Mouse (Mus musculus) forebrain, embryonic 12.5 days (tissue): Measurements from ENCODE around the gene BB287469. TPM values are rescaled to one million over a fixed set of nuclear protein-coding genes. Genes with fewer than 3 reads are reported as not detected.
"Not testable (repeated sequence)": the region's sequence is repeated elsewhere in the genome, so short reads cannot be mapped to it uniquely, and the experiment has no call there.

ENCODE experiments used
- ATAC-seq: fragments of 200-750 bp; cut with Nextera tagmentation; 2 replicates; pipeline ENCODE4 v1.8.0; 2017; ENCODE audit warnings: moderate TSS enrichment; ENCODE audit not compliant: low FRiP score
- H3K27ac ChIP-seq: fragments of 300-500 bp; sonication (generic); 2 replicates; pipeline ENCODE4 v1.5.1; 2016; ENCODE audit warnings: mild to moderate bottlenecking
- H3K27me3 ChIP-seq: fragments of 300-500 bp; sonication (generic); 2 replicates; pipeline ENCODE4 v1.6.1; 2016; ENCODE audit warnings: mild to moderate bottlenecking
- H3K36me3 ChIP-seq: fragments of 300-500 bp; sonication (generic); replicated peaks from 2 replicates; pipeline ENCODE4 v1.6.1; 2016; ENCODE audit warnings: mild to moderate bottlenecking
- H3K4me1 ChIP-seq: fragments of 300-500 bp; sonication (generic); 2 replicates; pipeline ENCODE4 v1.6.1; 2016
- H3K4me2 ChIP-seq: fragments of 300-500 bp; sonication (generic); 2 replicates; pipeline ENCODE4 v1.6.1; 2016; ENCODE audit warnings: mild to moderate bottlenecking, moderate library complexity
- H3K4me3 ChIP-seq: fragments of 300-500 bp; sonication (generic); replicated peaks from 2 replicates; pipeline ENCODE4 v1.5.1; 2016; ENCODE audit warnings: mild to moderate bottlenecking
- H3K9ac ChIP-seq: fragments of 300-500 bp; sonication (generic); 2 replicates; pipeline ENCODE4 v1.6.1; 2016; ENCODE audit warnings: mild to moderate bottlenecking
- H3K9me3 ChIP-seq: fragments of 300-500 bp; sonication (generic); 2 replicates; pipeline ENCODE4 v1.6.1; 2016
- WGBS: fragments of 180-500 bp; shearing (Covaris S2); methylation state at CpG from one replicate; pipeline ENCODE4 v1.1.7; 2016; 5-methylcytosine and 5-hydroxymethylcytosine counted together
- polyA plus RNA-seq: library from polyadenylated mRNA; unstranded; fragments of >200 nt; fragmentation: Nextera tagmentation; extraction: Ambion mirVana; gene quantifications from 2 replicates; pipeline ENCODE4 v1.2.1, GENCODE M21; 2016

BB287469 gene
- polyA plus RNA-seq, result not detected in 2 replicates

DNA sequence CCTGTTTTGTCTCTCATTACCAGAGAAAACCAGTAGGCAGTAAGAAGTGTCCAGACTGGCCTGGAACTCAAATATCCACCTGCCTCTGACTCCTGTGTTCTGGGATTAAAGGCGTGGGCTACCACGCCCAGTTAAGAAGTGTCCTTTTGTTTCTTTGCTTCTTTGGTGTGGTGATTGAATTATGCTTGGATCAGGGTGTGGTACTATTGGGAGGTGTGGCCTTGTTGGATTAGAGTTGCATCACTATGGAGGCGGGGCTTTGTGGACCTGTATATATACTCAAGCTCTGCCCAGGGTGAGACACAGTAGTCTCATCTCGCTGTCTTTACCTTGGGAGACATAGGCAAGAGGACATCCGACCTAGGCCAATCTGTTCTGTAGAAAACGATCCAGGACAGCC, at the start of gene BB287469:
BB287469 (plus strand) TSS at position 301 of the 400 bp plus-strand sequence.
- H3K27ac ChIP-seq, H3K27me3 ChIP-seq, H3K9me3 ChIP-seq, H3K4me3 ChIP-seq, H3K36me3 ChIP-seq, H3K4me1 ChIP-seq, H3K4me2 ChIP-seq, H3K9ac ChIP-seq, ATAC-seq: not testable (repeated sequence)
- 83% methylated on average over 5 of the region's 6 CpGs for WGBS

DNA sequence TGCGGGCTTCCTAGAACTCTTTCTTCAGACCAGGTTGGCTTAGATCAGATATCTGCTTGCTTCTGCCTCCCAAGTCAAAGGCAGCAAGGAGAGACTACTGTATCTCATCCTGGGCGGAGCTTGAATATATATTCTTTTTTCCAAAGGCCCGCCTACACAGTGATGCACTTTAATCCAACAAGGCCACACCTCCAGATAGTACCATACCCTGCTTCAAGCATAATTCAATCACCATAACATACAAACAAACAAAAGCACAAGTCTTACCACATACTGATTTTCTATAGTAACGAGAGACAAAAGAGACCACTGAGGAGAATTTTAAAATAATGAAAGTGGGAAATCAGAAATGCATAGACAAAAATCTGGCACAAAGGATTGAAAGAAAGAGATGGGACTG, 40.7 kb upstream of the BB287469 start, which contains the start of gene Gm21319:
Gm21319 (minus strand) TSS at position 101 of the 400 bp plus-strand sequence.
- H3K9me3 ChIP-seq, ATAC-seq, H3K36me3 ChIP-seq, H3K27me3 ChIP-seq, H3K9ac ChIP-seq, H3K4me2 ChIP-seq, H3K27ac ChIP-seq, H3K4me3 ChIP-seq, H3K4me1 ChIP-seq: not testable (repeated sequence)
- 91% methylated on average over 4 of the region's 4 CpGs for whole genome bisulfite sequencing

DNA sequence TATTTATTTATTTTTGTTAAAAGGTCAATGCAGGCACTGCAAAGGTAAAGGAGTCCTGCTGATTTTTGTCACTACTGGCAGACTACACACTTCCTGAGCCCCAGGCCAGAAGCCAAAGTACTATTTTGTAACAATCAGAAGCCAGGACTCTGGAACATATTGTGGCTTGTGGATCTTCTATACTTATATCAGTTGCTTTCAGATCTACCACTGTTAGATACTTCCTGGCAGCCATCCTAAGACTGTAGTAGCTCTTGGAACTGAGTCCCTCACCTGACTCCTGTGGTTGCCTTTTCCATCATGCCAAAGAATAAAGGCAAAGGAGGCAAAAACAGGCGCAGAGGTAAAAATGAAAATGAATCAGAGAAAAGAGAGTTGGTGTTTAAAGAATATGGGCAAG, 21.2 kb upstream of the BB287469 start, which contains the start of gene Gm21936:
Gm21936 (plus strand) TSS at position 301 of the 400 bp plus-strand sequence.
- 95% methylated on average over 1 of the region's 1 CpGs for WGBS
- not testable (repeated sequence) for H3K4me3 ChIP-seq, H3K4me1 ChIP-seq, ATAC-seq, H3K4me2 ChIP-seq, H3K27ac ChIP-seq, H3K36me3 ChIP-seq, H3K9me3 ChIP-seq, H3K27me3 ChIP-seq, H3K9ac ChIP-seq

DNA sequence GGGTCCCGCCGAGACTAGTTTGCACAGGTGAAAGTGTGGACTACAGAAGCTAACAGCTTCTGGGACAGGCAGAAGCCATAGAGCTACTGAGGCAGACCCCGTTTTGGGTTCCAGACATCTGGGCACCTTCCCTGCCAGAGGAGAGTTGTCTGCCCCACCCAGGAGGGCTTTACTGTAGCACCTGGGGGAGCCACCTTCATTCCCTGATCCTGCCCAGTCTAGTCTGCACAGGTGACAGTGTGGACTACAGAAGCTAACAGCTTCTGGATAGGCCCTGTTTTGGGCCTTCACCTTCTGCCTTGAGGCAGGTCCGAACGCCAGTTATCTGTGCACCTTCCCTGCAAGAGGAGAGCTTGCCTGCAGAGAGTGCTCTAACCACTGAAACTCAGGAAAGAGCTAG, 18.4 kb upstream of the BB287469 start:
- not testable (repeated sequence) for H3K27ac ChIP-seq, H3K36me3 ChIP-seq, H3K9ac ChIP-seq, H3K4me1 ChIP-seq, H3K4me2 ChIP-seq, H3K4me3 ChIP-seq, H3K27me3 ChIP-seq, ATAC-seq, H3K9me3 ChIP-seq
- WGBS, result 92% methylated on average over 5 of the region's 5 CpGs

DNA sequence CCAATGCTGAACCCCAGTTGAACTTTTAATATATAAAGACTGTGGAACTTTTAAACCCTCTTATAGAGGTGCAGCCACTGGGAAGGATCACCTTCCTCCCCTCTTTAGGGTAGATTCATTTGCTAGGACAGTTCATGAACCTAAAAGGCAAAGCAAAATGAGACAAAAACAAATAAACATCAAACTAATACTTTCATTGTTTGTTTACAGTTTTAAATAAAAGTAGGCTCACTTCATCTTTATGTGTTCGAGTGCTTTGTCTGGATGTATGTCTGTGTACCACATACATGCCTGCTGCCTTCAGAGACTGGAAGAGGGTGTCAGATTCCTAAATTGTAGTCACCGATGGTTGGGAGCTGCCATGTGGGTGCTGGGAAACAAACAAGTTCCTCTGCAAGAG, 25.9 kb downstream of the BB287469 start, which contains the start of gene Gm2001:
Gm2001 (minus strand) TSS at position 101 of the 400 bp plus-strand sequence.
- not testable (repeated sequence) for H3K4me3 ChIP-seq, H3K9ac ChIP-seq, H3K4me2 ChIP-seq, H3K36me3 ChIP-seq, ATAC-seq, H3K9me3 ChIP-seq, H3K4me1 ChIP-seq, H3K27ac ChIP-seq, H3K27me3 ChIP-seq
- 81% methylated on average over 1 of the region's 2 CpGs for WGBS

DNA sequence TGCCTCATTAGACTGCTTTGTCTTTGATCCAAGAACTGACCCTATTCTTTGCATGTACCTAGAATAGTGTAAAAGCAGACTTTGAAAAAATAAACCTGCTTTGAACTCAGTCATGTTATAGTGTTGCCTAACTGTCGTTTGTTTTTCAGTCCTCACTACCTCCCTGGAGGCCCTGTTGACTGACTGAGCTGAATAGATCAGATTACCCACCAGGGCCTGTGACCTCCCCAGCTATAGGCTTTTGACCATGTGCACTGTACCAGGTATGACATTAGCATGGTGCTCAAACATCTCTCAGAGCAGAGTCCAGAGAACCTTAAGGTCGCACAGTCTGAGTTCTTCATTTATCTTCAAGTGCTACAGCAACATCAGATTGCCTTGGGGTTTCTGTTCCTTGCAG, 34.3 kb downstream of the BB287469 start:
- not testable (repeated sequence) for ATAC-seq, H3K4me1 ChIP-seq, H3K27me3 ChIP-seq, H3K9ac ChIP-seq, H3K4me2 ChIP-seq, H3K9me3 ChIP-seq, H3K4me3 ChIP-seq, H3K27ac ChIP-seq, H3K36me3 ChIP-seq
- WGBS, result no CpG with 5 or more reads among the region's 2 CpGs

DNA sequence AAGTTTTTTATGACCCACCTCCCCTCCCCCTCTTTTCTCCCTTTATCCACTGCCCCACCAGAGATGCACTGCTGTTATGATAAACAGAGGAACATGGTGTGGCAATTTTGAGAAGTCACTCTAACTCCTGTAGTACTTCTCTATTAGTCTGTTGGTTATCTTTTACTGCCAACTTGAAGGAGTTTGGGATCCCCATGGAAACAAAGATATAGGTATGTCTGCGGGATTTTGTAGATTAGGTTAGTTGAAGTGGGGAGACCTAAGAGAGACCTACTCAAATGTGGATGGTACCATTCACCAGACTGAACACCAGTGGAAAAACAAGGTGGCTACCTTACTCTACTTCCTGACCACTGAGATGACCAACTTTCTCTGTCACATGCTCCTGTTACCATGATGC, 39.7 kb downstream of the BB287469 start:
- H3K4me2 ChIP-seq, H3K4me1 ChIP-seq, H3K4me3 ChIP-seq, H3K27ac ChIP-seq, H3K9me3 ChIP-seq, H3K27me3 ChIP-seq, ATAC-seq, H3K9ac ChIP-seq, H3K36me3 ChIP-seq: not testable (repeated sequence)
- 79% methylated on average over 1 of the region's 1 CpGs for WGBS

DNA sequence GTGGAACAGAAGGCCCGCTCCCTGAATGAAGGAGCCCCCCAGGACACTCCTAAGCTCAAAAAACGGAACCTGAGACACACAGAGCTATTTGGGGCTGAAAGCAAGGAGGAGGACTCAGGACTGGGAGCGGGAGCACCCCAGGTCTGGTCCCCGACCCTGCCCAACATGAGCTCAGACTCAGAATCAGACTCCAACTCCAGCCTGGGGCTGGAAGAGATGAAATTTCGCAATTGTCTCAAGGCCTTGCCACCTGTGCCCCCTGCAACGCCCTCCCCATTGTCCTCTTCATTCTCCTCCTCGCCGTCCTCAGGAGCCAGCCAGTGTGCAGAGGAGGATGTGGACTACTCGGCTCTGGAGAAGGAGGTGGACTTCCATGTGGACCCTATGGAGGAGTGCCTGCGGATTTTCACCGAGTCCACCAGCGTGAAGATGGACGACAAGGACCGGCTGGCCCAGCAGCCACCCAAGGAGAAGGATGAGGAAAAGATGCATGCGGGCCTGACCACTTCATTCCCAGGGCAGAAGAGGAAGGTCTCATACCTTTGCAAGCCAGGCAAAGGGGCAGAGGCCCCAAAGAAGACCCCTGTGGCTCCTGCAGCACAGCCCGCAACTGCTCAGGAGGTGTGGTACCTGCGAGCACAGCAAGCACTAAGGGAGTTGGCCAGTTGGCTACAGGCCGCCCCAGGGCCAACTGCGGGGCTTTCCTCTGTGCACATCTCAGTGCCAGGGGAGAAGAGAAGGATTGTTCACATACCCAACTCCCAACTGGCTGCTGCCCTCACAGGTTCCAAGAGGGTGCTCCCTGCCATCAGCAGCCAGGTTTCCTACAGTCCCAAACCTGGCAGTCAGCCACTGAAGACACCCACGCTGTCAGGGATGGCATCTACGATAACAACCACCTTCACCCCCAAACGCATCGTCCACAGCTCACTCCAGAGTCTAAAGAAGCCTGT, 45.6 kb downstream of the BB287469 start:
- H3K4me1 ChIP-seq, H3K4me2 ChIP-seq, H3K4me3 ChIP-seq, H3K36me3 ChIP-seq, ATAC-seq, H3K27me3 ChIP-seq, H3K9ac ChIP-seq, H3K27ac ChIP-seq: not testable (repeated sequence)
- 90% methylated on average over 23 of the region's 23 CpGs for WGBS
- peaks cover 16% of the 10 kb centered on the region; the same call in 1 of the 2 replicates for H3K9me3 ChIP-seq

DNA sequence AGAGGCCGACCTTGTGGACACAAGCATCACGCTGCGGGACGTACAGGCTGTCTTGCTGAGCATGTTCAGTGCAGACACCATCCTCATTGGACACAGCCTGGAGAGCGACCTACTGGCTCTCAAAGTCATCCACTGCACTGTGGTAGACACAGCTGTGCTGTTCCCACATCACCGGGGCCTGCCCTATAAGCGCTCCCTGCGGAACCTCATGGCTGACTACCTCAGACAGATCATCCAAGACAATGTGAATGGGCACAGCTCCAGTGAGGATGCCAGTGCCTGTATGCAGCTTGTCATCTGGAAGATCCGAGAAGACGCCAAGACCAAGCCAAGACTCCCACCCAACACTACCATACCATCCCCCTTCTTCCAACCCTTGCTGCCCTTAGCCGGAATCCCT, 47.3 kb downstream of the BB287469 start:
- H3K27me3 ChIP-seq, H3K4me1 ChIP-seq, H3K4me2 ChIP-seq, H3K36me3 ChIP-seq, H3K27ac ChIP-seq, H3K4me3 ChIP-seq, H3K9ac ChIP-seq: not testable (repeated sequence)
- ATAC-seq, result 0 out of 2 replicates have a peak, but pooled peaks have one; percentile 37
- H3K9me3 ChIP-seq, result peaks cover 16% of the 10 kb centered on the region; the same call in 1 of the 2 replicates
- 91% methylated on average over 10 of the region's 11 CpGs for WGBS

DNA sequence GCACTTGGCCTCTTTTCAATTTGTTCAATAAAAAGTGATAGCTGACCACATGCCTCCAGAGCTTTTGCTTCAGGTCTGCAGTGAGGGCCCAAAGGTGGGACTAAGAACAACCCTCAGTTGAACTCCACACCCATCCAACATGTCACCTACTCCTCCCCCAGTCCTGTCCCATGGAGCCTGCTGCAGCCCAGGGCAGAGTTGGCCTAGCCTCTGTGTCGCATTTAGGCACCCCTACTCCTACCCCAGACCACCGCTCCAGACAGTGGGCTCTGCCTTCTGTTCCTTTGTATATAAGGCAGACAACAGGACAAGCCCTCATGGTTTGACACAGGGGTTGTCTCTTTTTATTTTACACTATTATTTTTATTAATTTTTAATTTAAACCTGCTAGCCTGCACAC, 47.7 kb downstream of the BB287469 start:
- not testable (repeated sequence) for H3K9ac ChIP-seq, H3K27me3 ChIP-seq, ATAC-seq, H3K36me3 ChIP-seq, H3K4me1 ChIP-seq, H3K27ac ChIP-seq, H3K4me2 ChIP-seq, H3K4me3 ChIP-seq
- peaks cover 16% of the 10 kb centered on the region; the same call in 1 of the 2 replicates for H3K9me3 ChIP-seq
- 81% methylated on average over 2 of the region's 2 CpGs for WGBS
